Mouse (Mus musculus): ENCODE results near the gene Bicral. TPM values are rescaled to one million over a fixed set of nuclear protein-coding genes. Genes with fewer than 3 reads are reported as not detected.
"Not testable (repeated sequence)": the region's sequence is repeated elsewhere in the genome, so short reads cannot be mapped to it uniquely, and the experiment has no call there.

Bicral gene
- total RNA-seq, 2 experiments from 2014 or later: 10.4 to 24.6 TPM

- ATAC-seq (replicated peaks; ENCODE audit: low FRiP score, low TSS enrichment, poor library complexity, severe bottlenecking): no peak
Measured at GRCm38 (mm10) chr17:46847206-46847605, 11.1 kb downstream of the Bicral start.

GRCm38 (mm10) chr17:46846573-46846972 lies 11.7 kb downstream of the Bicral start:
- ATAC-seq (replicated peaks; ENCODE audit: low FRiP score, low TSS enrichment, poor library complexity, severe bottlenecking): not testable (repeated sequence)

- no peak for ATAC-seq (replicated peaks; ENCODE audit: low FRiP score, low TSS enrichment, poor library complexity, severe bottlenecking)
Measured at GRCm38 (mm10) chr17:46845262-46845661, 13.0 kb downstream of the Bicral start.

- no peak for ATAC-seq (replicated peaks; ENCODE audit: low FRiP score, low TSS enrichment, poor library complexity, severe bottlenecking)
Measured at GRCm38 (mm10) chr17:46844811-46845210, 13.5 kb downstream of the Bicral start.

GRCm38 (mm10) chr17:46843716-46844115 lies 14.6 kb downstream of the Bicral start:
- no peak for ATAC-seq (replicated peaks; ENCODE audit: low FRiP score, low TSS enrichment, poor library complexity, severe bottlenecking)

GRCm38 (mm10) chr17:46843022-46843421 lies 15.3 kb downstream of the Bicral start:
- ATAC-seq (replicated peaks; ENCODE audit: low FRiP score, low TSS enrichment, poor library complexity, severe bottlenecking): no peak

- ATAC-seq (replicated peaks; ENCODE audit: low FRiP score, low TSS enrichment, poor library complexity, severe bottlenecking): no peak
Measured at GRCm38 (mm10) chr17:46840304-46841010, 17.8 kb downstream of the Bicral start.

GRCm38 (mm10) chr17:46838396-46838920 lies 19.8 kb downstream of the Bicral start:
- ATAC-seq (replicated peaks; ENCODE audit: low FRiP score, low TSS enrichment, poor library complexity, severe bottlenecking): peak; percentile 46; the same call in 1 of the 2 replicates

- ATAC-seq (replicated peaks; ENCODE audit: low FRiP score, low TSS enrichment, poor library complexity, severe bottlenecking): no peak
Measured at GRCm38 (mm10) chr17:46837897-46838296, 20.4 kb downstream of the Bicral start.

GRCm38 (mm10) chr17:46835093-46835715 lies 23.1 kb downstream of the Bicral start:
- ATAC-seq (replicated peaks; ENCODE audit: low FRiP score, low TSS enrichment, poor library complexity, severe bottlenecking): no peak

- ATAC-seq (replicated peaks; ENCODE audit: low FRiP score, low TSS enrichment, poor library complexity, severe bottlenecking): peak; percentile 66
Measured at GRCm38 (mm10) chr17:46832981-46833305, 25.3 kb downstream of the Bicral start.

- ATAC-seq (replicated peaks; ENCODE audit: low FRiP score, low TSS enrichment, poor library complexity, severe bottlenecking): no peak
Measured at GRCm38 (mm10) chr17:46832101-46832980, 25.9 kb downstream of the Bicral start.

- ATAC-seq (replicated peaks; ENCODE audit: low FRiP score, low TSS enrichment, poor library complexity, severe bottlenecking): no peak
Measured at GRCm38 (mm10) chr17:46829856-46830535, 28.3 kb downstream of the Bicral start.

- no peak; the same call in 1 of the 2 replicates for ATAC-seq (replicated peaks; ENCODE audit: low FRiP score, low TSS enrichment, poor library complexity, severe bottlenecking)
Measured at GRCm38 (mm10) chr17:46828935-46829334, 29.3 kb downstream of the Bicral start.

- no peak for ATAC-seq (replicated peaks; ENCODE audit: low FRiP score, low TSS enrichment, poor library complexity, severe bottlenecking)
Measured at GRCm38 (mm10) chr17:46823091-46823490, 35.2 kb downstream of the Bicral start.

GRCm38 (mm10) chr17:46820628-46821027 lies 37.7 kb downstream of the Bicral start:
- ATAC-seq (replicated peaks; ENCODE audit: low FRiP score, low TSS enrichment, poor library complexity, severe bottlenecking): no peak

- ATAC-seq (replicated peaks; ENCODE audit: low FRiP score, low TSS enrichment, poor library complexity, severe bottlenecking): peak; percentile 95
Measured at GRCm38 (mm10) chr17:46817734-46818158, 40.5 kb downstream of the Bicral start.

GRCm38 (mm10) chr17:46816306-46816705 lies 42.0 kb downstream of the Bicral start:
- ATAC-seq (replicated peaks; ENCODE audit: low FRiP score, low TSS enrichment, poor library complexity, severe bottlenecking): no peak

- ATAC-seq (replicated peaks; ENCODE audit: low FRiP score, low TSS enrichment, poor library complexity, severe bottlenecking): no peak
Measured at GRCm38 (mm10) chr17:46814497-46814896, 43.8 kb downstream of the Bicral start.
